Mouse (Mus musculus): ENCODE results near the gene Pate1. TPM values are rescaled to one million over a fixed set of nuclear protein-coding genes. Genes with fewer than 3 reads are reported as not detected.

Gene Pate1
- not detected in 2 replicates for total RNA-seq (2012; rRNA removed)
- not detected in 2 replicates for total RNA-seq (2014; rRNA removed)
- not detected in 2 replicates for polyA plus RNA-seq (2012; ENCODE audit: insufficient read length, low read depth)

- no peaks in the 10 kb centered on the region for H3K4me1 ChIP-seq (ENCODE audit: control insufficient read depth in 1 of 2, insufficient read depth in 2 of 2)
- no peaks in the 10 kb centered on the region for H3K79me2 ChIP-seq (replicated peaks; ENCODE audit: control insufficient read depth, extremely low read depth, insufficient read depth, poor library complexity, severe bottlenecking)
- TF ChIP-seq PAX5 (IDR thresholded peaks at IDR 0.05; ENCODE audit: low read length) (no peak), USF1 (IDR thresholded peaks at IDR 0.05; ENCODE audit: low read depth, low read length) (no peak), TBP (conservative IDR thresholded peaks at IDR 0.05; ENCODE audit: low read depth, low read length) (no peak), KAT2A (IDR thresholded peaks at IDR 0.05; ENCODE audit: insufficient replicate concordance, low read length) (no peak), GABPA (IDR thresholded peaks at IDR 0.05; ENCODE audit: insufficient replicate concordance, low read depth, low read length) (no peak), CTCF (conservative IDR thresholded peaks at IDR 0.05 in 1 of 2, IDR thresholded peaks at IDR 0.05 in 1 of 2; ENCODE audit: low read depth in 2 of 2, low read length in 2 of 2) (no peak), MEF2A (IDR thresholded peaks at IDR 0.05; ENCODE audit: borderline replicate concordance, low read depth, low read length) (no peak), RCOR1 (conservative IDR thresholded peaks at IDR 0.05; ENCODE audit: low read depth, low read length) (no peak), CHD1 (IDR thresholded peaks at IDR 0.05; ENCODE audit: low read depth, low read length) (no peak), MAFK (IDR thresholded peaks at IDR 0.05; ENCODE audit: insufficient replicate concordance, low read length) (no peak), NRF1 (IDR thresholded peaks at IDR 0.05; ENCODE audit: low read depth, low read length) (no peak), SIN3A (IDR thresholded peaks at IDR 0.05; ENCODE audit: low read length) (no peak), TCF12 (IDR thresholded peaks at IDR 0.05; ENCODE audit: low read depth, low read length) (no peak)
- H3K27me3 ChIP-seq (replicated peaks) = peaks cover 16% of the 10 kb centered on the region
- H3K4me3 ChIP-seq (replicated peaks in 1 of 3; ENCODE audit: low read depth in 2 of 3, low read length in 2 of 3, poor library complexity in 1 of 3) = no peak within 1 kb of the TSS
- no peaks in the 10 kb centered on the region for H3K36me3 ChIP-seq (replicated peaks in 1 of 2; ENCODE audit: control insufficient read depth in 1 of 2, insufficient read depth in 1 of 2, low read length in 1 of 2)
- DNase-seq (ENCODE audit: extremely low read depth) = no peak
- dilution Hi-C loops (cut with MboI; ENCODE audit: extremely low pct_ligation_motif_present, extremely low pct_unique_long_range_greater_than_20kb, low sequenced_read_pairs) = no loop called here
- H3K9ac ChIP-seq (ENCODE audit: insufficient read depth, low read depth) = no peak within 1 kb of the TSS
- in situ Hi-C loops (cut with MboI; ENCODE audit: low pct_ligation_motif_present, low pct_unique_long_range_greater_than_20kb, low sequenced_read_pairs) = no loop called here
- H3K4me2 ChIP-seq (ENCODE audit: insufficient read depth, low read depth, poor library complexity, severe bottlenecking) = no peak within 1 kb of the TSS
- no peaks in the 10 kb centered on the region for H3K9me3 ChIP-seq (replicated peaks; ENCODE audit: low read length)
- H3K27ac ChIP-seq (ENCODE audit: insufficient read depth, low read depth) = no peak within 1 kb of the TSS
Observed at GRCm38 (mm10) chr9:35687013-35687412, at the start of gene Pate1. Gene Pate1, minus strand, starts transcription at chr9:35687390.

- peaks cover 10% of the 10 kb centered on the region for H3K27me3 ChIP-seq (replicated peaks)
- no peaks in the 10 kb centered on the region for H3K4me1 ChIP-seq (ENCODE audit: control insufficient read depth in 1 of 2, insufficient read depth in 2 of 2)
- TF ChIP-seq SMC3 (IDR thresholded peaks at IDR 0.05; ENCODE audit: low read depth, low read length) (peak; percentile 66), USF2 (conservative IDR thresholded peaks at IDR 0.05; ENCODE audit: low read depth, low read length) (no peak), MAZ (IDR thresholded peaks at IDR 0.05; ENCODE audit: low read depth, low read length) (no peak), ZNF384 (IDR thresholded peaks at IDR 0.05; ENCODE audit: low read depth, low read length) (no peak), USF1 (IDR thresholded peaks at IDR 0.05; ENCODE audit: low read depth, low read length) (no peak), CTCF (conservative IDR thresholded peaks at IDR 0.05 in 1 of 2, IDR thresholded peaks at IDR 0.05 in 1 of 2; ENCODE audit: low read depth in 2 of 2, low read length in 2 of 2) (peak in 1 of 2 experiments; percentile 68; a peak in 2 of 4 replicates), RAD21 (IDR thresholded peaks at IDR 0.05; ENCODE audit: low read depth, low read length) (peak; percentile 61)
- no peaks in the 10 kb centered on the region for H3K36me3 ChIP-seq (replicated peaks in 1 of 2; ENCODE audit: control insufficient read depth in 1 of 2, insufficient read depth in 1 of 2, low read length in 1 of 2)
- no peaks in the 10 kb centered on the region for H3K9me3 ChIP-seq (replicated peaks; ENCODE audit: low read length)
- DNase-seq (ENCODE audit: extremely low read depth) = peak; percentile 13
- no peak overlapping the region for H3K4me2 ChIP-seq (ENCODE audit: insufficient read depth, low read depth, poor library complexity, severe bottlenecking)
- dilution Hi-C loops (cut with MboI; ENCODE audit: extremely low pct_ligation_motif_present, extremely low pct_unique_long_range_greater_than_20kb, low sequenced_read_pairs) (no loop called here), in situ Hi-C loops (cut with MboI; ENCODE audit: low pct_ligation_motif_present, low pct_unique_long_range_greater_than_20kb, low sequenced_read_pairs) (no loop called here)
- H3K4me3 ChIP-seq (replicated peaks in 1 of 3; ENCODE audit: low read depth in 2 of 3, low read length in 2 of 3, poor library complexity in 1 of 3) = no peak overlapping the region
- no peak overlapping the region for H3K27ac ChIP-seq (ENCODE audit: insufficient read depth, low read depth)
- H3K9ac ChIP-seq (ENCODE audit: insufficient read depth, low read depth) = no peak overlapping the region
- no peaks in the 10 kb centered on the region for H3K79me2 ChIP-seq (replicated peaks; ENCODE audit: control insufficient read depth, extremely low read depth, insufficient read depth, poor library complexity, severe bottlenecking)
Observed at GRCm38 (mm10) chr9:35707265-35707664, 20.1 kb upstream of the Pate1 start.

Measured in CH12.LX (cell line).